Mouse (Mus musculus) heart, embryonic 15.5 days (tissue): ENCODE data around the gene Cnbd2. TPM values are rescaled to one million over a fixed set of nuclear protein-coding genes. Genes with fewer than 3 reads are reported as not detected.

Experiments used
- microRNA-seq: library from miRNA; unstranded; fragments of <30 nt; microRNA quantifications from one replicate; pipeline ENCODE4, GENCODE M21; 2016
- polyA plus RNA-seq: library from polyadenylated mRNA; unstranded; fragments of >200 nt; fragmentation: Nextera tagmentation; extraction: Ambion mirVana; gene quantifications from 2 replicates; pipeline ENCODE4 v1.2.1, GENCODE M21; 2015

Cnbd2 gene
- polyA plus RNA-seq, 1 experiment from 2014 or later = 2.6 TPM

Small RNA genes lying within 50 kb of the gene (microRNA-seq; reads per million reads assigned to microRNA genes)
- gene Gm22758 (not detected), gene Gm22759 (not detected)

Other genes starting within 250 kb of the Cnbd2 start
- 1.9 TPM in 2 replicates for gene Spag4, start 247.1 kb upstream of the Cnbd2 start, polyA plus RNA-seq
- gene Cpne1, start 200.3 kb upstream of the Cnbd2 start, polyA plus RNA-seq = 22.7 and 30.1 TPM in 2 replicates
- 14.0 and 18.1 TPM in 2 replicates for gene Rbm12, start 200.3 kb upstream of the Cnbd2 start, polyA plus RNA-seq
- gene Gm28036, start 185.2 kb upstream of the Cnbd2 start, polyA plus RNA-seq = 10.5 and 11.6 TPM in 2 replicates
- 324 and 427 TPM in 2 replicates for gene Romo1, start 168.3 kb upstream of the Cnbd2 start, polyA plus RNA-seq
- 58.2 and 63.4 TPM in 2 replicates for gene Nfs1, start 168.1 kb upstream of the Cnbd2 start, polyA plus RNA-seq
- gene Rbm39, start 132.1 kb upstream of the Cnbd2 start, polyA plus RNA-seq = 360 and 407 TPM in 2 replicates
- gene Phf20, start 115.8 kb upstream of the Cnbd2 start, polyA plus RNA-seq = 41.5 and 53.9 TPM in 2 replicates
- 56.0 and 61.0 TPM in 2 replicates for gene Scand1, start 405 bp downstream of the Cnbd2 start, polyA plus RNA-seq
- gene Epb41l1, start 108.6 kb downstream of the Cnbd2 start, polyA plus RNA-seq = 1.00 and 1.5 TPM in 2 replicates
- 20.0 and 24.2 TPM in 2 replicates for gene Aar2, start 235.3 kb downstream of the Cnbd2 start, polyA plus RNA-seq